Mouse (Mus musculus) kidney, postnatal 36 days (tissue): ENCODE results near the gene Colq.
"Not testable (repeated sequence)": the region's sequence is repeated elsewhere in the genome, so short reads cannot be mapped to it uniquely, and the experiment has no call there.

Source experiments
- DNase-seq, 2 experiments: peaks; one replicate each; pipeline ENCODE4 v3.0.0; 2021 to 2022; ENCODE audit warnings: mixed read lengths in 2 of 2

Gene Colq

GRCm38 (mm10) chr14:31591243-31591642 is at the start of gene Colq:
Gene Colq, minus strand, starts transcription at chr14:31591343.
- no peak for DNase-seq

DNA sequence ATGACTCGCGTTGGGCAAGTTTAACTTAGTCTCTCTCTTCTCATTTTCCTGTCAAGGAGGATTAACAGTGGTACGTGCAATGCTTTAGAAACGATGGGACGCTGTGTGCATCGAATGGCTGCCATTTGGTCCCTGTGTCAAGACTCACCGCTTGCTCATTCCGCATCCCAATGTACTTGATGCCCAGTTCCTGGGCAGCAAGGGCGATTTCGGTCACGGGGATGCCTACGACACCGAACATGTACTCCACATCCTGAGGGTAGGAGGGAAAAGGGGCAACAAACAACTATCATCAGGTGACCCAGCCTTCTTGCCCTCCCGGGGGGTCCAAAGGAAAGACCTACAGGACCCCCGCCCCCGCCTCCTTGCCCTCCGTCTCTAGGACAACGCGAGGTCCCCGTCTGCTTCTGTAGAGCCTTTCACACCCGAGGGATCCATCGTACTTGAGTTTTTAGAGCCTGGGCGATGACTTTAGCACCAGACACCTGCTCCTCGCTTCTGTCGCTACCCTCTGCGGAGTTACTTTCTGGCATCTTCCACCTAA is 49.3 kb upstream of the Colq start, which contains the start of gene Gm49387:
Gene Gm49387, minus strand, starts transcription at position 533 of the 544 bp plus-strand sequence.
- DNase-seq, result peak in 1 of 2 experiments; percentile 53

DNA sequence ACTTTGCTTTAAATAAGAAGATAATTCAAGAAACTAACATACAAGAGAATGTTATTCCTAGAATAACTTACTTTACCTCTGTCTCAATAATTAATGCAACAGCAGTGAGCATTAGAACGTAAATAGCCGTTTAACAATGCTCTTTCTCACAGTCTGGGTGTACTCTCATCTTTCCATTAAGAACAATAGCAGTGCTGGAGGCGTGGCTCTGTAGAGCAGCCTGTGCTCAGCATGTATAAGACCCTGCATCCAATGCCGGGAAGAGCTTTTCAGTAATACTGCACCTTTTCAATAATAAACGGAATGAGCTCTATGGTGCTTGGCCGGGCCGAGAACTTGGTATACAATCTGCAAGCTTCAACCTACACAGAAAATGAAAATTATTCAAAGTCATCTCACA is 39.5 kb upstream of the Colq start:
- no peak for DNase-seq

GRCm38 (mm10) chr14:31622748-31623147 is 31.6 kb upstream of the Colq start:
- no peak for DNase-seq

DNA sequence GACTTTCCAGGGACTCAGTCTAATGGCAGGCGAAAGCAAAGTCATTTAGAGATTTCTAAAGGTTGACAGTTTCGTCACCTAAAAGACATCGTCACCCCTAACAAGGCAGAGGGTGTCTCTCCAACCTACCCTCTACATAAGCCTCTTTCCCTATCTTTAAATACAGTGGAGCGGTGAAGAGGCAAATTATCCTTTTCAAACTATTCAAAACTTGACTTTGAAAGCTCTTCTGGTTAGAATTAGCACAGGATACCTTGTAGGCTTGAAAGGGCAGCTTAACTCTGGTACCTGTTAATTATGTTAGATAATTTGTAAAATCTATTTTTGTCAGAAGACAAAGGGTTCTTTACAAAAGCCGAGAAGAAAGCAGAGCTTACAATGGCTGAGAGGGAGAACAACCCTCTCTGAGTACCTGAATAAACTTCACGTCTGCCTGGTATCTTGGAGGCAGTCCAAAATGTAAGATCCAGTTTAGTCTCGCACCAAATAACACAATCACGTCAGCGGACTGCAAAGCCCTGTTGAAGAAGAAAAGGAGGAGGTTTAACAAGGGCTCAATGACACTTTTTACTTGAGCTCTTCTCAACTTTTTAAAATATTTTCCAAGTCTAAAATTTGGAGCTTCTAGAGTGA is 29.6 kb upstream of the Colq start:
- DNase-seq, result no peak

DNA sequence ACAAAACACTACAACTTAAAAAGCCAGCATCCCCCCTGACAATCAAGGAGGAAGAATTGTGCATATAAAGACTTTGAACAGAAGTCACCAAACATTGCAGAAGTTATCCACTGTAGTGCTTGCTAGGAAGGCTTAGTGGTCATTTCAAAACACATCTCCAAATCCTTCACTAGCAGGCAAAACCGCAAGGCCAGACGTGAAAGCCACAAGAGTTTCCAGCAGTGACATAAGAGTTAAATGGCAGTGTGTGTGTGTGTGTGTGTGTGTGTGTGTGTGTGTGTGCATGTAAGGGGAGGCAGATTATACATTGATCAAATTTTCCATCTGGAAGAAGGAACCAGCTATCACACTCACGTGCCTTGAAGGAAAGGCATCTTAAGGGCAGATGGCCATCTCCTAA is 26.9 kb upstream of the Colq start:
- DNase-seq, result no peak

DNA sequence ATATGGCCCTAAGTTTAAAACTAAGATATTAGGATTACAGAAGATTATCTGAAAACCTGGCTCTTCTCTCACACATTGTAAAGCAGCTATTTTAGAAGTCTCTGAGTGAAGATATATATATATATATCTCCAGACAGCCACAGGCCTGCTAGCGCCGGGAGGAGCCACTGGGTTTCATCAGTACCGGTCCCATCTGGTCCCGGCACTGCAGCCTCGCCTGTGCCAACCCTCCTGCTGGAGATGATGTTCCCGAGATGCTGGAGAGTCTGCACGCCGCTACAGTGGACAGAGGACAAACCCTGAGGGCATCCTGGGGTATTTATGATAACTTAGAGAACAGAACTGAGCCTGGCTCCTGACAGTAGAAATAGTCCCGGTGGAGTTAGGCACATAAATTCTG is 26.1 kb upstream of the Colq start:
- DNase-seq, result no peak

DNA sequence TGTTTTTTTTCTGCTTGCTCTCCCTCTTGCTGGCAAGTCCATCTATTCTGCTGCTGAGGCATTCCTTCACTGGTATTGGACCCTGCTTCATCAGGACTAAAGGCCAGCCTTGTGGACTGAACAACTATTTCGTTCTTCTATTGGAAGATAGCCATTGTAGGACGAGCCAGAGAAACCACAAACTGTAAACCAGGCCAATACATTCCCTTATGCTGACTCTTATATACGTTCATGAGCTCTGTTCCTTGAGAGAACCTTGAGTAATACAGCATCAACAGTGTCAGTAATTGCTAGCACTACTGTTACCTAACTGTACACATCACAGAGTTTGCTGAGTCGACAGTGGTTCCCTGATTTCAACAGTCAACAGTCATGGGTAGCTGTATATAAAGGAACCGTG is 22.5 kb upstream of the Colq start:
- DNase-seq, result no peak

DNA sequence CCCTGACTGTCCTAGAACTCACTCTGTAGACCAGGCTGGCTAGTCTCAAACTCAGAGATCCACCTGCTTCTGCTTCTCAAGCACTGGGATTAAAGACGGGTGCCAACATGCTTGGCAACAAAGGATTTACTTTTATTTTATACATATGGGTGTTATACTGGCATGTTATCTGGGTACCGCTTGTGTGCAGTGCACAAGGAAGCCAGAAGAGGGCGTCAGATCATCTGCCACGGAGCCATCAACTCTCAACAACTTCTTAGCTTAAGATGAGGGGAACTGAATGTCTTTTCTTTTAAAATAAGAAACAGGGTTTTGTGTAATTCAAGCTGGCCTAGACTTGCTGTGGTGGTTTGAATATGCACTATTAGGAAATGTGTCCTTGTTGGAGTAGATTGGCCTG is 20.8 kb upstream of the Colq start:
- DNase-seq, result no peak

DNA sequence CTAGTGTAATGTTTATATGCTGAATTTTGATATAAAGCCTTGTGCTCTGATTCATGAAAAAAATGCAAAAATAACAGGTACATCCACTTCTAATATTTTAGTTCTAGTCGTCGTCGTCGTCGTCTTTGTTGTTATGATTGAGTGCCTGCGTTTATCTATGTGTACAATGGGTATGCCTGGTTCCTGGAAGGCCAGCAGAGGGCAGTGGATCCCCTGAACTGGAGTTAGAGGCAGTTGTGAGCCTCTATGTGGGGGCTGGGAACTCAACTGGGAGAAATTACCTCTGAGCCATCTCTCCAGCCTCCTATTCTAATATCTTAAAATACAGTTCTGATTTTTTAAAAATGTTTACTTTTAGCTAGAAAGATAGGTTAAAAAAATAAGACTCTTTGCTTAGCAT is 14.4 kb upstream of the Colq start:
- peak; percentile 13 to 54 for DNase-seq

DNA sequence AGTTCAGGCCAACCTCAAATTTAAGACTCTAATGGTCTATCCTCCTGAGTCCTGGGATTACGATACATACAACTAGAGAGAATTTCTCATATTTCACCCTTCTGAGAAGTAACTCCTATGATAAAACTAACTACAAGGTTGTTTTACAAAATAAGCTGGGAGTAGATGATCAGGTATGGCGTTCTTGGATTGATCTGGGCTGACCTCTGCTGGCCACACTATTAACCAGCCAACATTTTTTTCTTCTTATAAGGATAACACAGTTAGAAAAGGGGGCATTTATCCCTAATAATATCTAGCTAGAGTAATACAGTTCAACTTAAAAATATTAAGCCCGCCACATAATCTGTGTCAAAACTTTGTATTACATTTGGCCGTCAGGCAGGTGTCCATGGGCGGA is 13.8 kb upstream of the Colq start:
- DNase-seq, result peak; percentile 13 to 62

DNA sequence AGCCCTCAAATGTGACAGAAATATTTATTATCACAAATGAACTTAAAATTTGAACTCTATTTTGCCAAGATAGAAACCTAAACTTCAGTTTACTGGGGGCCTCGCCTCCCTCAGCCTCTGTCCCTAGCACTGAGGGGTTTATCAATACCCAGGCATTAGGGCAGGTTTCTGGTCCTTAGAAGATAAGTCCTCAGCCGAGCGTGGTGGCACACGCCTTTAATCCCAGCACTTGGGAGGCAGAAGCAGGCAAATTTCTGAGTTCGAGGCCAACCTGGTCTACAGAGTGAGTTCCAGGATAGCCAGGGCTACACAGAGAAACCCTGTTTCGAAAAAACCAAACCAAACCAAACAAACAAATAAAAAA is 11.5 kb upstream of the Colq start:
- not testable (repeated sequence) for DNase-seq

DNA sequence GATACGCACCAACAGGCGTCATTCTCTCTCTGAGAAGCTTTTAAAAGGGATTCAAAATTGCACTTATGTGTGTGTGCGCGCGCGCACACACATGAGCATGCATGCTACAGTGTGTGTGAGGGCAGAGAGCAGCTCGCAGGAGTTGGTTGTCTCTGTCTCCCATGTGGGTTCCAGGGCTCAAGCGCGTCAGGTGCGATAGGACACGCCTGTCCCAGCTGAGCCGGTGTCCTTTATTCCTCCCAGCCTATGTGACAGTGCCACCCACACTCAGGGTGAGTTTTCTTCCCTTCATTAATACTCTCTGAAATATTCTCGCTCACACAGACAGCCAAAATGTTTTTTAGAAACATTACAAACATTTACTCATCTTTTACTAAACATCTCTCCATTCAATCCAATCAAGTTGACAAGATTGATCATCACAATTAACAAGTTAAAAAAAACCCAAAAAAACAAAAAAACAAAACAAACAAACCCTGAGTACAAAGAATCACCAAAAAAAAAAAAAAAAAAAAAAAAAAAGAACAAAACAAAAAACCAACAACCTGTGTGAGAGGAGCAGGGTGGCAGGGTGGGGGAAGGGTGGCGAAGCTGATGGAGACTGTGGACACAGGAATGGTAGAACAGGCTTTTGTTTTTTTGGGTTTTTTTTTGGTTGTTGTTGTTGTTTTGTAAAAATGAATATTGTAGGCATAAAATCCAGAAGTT is 10.9 kb upstream of the Colq start:
- DNase-seq, result no peak

GRCm38 (mm10) chr14:31597446-31597845 is 6.3 kb upstream of the Colq start:
- no peak for DNase-seq

- no peak for DNase-seq
Measured at GRCm38 (mm10) chr14:31596408-31596807, 5.3 kb upstream of the Colq start.

DNA sequence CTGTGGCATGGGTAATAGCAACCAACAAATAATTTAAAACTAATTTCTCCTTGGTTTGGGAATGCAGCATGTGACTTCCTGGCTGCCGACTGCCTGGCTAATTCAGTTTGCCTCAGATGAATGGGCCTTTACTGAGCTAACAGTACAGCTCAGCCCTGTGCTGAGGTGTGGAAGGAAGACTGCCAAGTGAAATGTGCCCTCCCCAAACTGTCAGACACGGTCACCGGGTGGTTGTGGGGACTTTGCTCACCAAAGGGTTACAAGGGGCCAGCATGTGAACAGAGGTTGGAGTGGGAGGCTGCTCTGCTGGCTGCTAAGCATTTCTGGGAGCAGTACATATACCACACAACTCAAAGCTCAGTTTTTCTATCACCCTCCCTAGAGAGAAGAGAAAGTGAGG is 3.5 kb upstream of the Colq start:
- peak; percentile 64 to 72 for DNase-seq

- no peak for DNase-seq
Measured at GRCm38 (mm10) chr14:31593036-31593435, 1.9 kb upstream of the Colq start.

DNA sequence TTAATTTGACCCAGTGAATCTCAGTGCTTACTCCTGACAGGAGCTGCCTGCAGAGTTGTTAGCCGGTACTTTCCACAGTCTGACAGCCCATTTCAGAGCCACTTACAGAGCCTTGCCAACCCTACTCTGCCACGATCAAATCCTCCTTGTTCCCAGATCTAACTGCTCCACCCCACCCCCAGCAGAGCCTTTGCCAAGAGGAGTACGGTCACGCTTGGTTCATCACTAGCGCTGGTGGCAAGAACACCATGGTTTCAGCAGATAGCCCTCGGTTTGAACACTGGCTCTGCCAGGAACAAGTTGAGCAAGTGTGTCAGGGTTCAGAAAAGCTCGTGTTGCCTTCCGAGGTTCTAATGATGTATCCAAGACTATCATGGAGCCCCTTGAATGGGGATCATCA is 4.7 kb downstream of the Colq start:
- peak in 1 of 2 experiments; percentile 53 for DNase-seq

GRCm38 (mm10) chr14:31583082-31583481 is 8.1 kb downstream of the Colq start:
- DNase-seq, result no peak

DNA sequence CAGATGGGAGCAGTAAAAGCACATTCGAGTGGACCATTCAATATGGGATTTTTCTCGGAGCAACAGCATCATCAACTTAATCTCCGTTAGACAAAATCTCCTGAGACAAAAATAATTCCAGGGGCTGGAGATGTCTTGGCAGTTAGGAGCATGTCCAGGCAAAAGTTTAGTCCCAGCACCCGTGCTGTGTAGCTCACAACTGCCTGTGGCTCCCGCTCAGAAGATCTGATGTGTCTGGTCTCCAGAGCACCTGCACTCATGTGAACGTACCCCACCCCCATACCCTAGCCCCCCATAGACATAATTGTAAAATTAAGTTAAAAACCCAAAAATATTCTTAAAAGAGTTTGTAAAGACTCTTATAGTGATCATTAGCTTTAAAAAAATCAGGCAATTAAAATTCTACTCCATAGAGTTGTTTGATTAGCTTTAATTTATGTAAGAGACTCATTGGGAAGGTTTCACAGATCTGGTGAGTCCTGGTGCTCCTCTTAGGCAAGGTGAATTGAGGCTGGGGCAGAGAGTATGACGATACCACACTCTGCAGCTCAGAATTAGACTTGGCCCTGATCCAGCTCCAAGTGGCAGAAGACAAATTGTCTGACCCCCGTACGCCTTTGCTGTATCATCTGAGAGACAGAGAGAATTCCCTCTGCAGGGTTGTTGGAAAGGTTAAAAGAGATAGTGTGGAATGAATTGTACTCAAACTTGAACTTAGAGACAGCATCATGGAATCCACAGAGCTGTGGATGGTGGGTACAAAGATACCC is 13.0 kb downstream of the Colq start:
- DNase-seq, result no peak

DNA sequence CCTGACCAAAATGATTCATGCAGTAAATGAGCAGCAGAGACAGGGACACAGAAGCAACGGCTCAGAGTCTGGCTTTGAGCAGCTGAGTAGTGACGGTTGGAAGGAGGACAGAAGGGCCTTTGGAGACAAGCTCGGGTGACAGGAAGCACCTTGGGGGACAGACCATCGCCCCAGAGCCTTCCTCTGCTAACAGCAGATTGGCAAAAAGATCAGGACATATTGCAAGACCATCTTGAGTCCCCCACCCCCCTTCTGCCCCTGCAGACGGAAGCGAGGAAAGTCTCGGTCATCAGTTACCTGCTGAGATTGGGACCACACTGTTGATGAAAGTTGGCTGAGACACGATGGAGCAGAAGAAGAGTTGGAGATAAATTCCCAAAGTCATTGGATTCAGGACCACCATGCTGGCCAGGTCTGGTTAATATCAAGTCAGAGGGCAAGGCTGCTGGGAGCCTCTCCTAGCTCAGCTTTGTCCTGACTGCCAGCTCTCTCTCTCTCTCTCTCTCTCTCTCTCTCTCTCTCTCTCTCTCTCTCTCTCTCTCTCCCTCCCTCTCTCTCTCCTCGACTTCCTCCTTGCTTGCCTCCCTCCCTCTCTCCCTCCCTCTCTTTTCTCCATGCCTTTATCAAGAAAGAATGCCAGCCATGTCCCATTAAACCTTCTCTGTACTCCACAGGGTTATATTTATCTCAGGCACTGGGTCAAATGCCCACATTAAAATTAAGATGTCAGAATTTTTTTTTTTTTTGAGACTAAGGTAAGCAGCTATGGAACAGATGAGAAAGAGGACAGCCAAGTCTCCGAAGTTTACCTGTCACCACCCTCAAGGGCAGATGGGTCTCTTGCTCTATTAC is 14.1 kb downstream of the Colq start:
- DNase-seq, result no peak

- DNase-seq, result no peak
Measured at GRCm38 (mm10) chr14:31575866-31576265, 15.3 kb downstream of the Colq start.
